Mouse (Mus musculus) heart, postnatal 0 days (tissue): ENCODE data around the gene Cdkl3.

Source experiments
- CTCF ChIP-seq: IDR thresholded peaks from 2 replicates; pipeline ENCODE4 v1.5.1; 2016; ENCODE audit warnings: antibody characterized with exemption, control low read depth, low read depth
- EP300 ChIP-seq: IDR thresholded peaks from 2 replicates; pipeline ENCODE4 v1.6.1; 2016; ENCODE audit warnings: antibody characterized with exemption, low read depth

DNA sequence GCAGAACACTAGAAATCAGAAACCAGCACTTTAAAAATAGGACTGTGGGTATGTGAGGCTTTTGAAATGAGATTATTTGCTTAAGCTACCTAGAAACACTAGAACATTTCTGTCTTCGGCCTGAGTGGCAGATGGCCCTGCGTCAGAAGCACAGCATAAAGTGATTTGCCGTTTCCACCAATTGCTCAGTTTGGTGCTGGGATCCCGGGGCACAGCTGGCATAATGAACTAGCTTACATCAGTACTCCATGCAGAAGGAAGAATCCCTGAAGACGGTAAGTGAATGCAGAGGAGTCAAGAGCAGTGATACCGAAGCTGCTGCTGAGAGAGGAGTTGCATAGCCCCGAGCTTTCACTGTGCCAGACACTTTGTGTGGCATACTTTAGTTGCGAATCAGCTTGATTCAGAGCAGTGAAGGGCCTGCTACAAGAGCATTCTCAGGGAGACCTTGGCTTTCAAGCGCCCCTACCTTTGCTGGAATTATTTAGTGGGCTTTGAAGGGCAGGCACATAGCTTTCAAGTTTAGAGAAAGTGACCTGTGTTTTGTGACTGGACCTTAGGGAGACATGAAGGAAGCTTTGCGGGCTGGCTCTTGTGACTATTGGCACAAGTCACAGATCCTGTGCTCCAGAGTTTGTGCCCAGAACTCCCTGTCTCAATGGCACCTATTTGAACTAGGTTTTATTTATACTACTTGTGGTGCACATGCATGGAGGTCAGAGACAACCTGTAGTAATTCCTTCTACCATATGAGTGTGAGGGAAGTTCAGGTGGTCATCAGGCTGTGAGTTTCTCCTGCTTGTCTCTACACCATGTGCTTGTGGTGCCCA lies 125.8 kb downstream of the Cdkl3 start:
- TF ChIP-seq CTCF (no peak), EP300 (no peak)
